In genomic region chr3:85442261-85442660, GRCm38 (mm10) we compare ENCODE assay signal across 24 mouse cellular contexts.
"Had no signal": no experiment of that assay in that cellular context is flagged by ENCODE, and none has a peak within 500 bp of the region (broad histone marks: within the 10 kb centered on the region; RNA-seq: fewer than 3 reads in every experiment).

No protein-coding gene starts in this region.

- H3K27me3 ChIP-seq: heart, embryonic 12.5 days; hindbrain, embryonic 13.5 days; hindbrain, embryonic 15.5 days; kidney, embryonic 15.5 days; limb, embryonic 13.5 days; limb, embryonic 15.5 days; liver, embryonic 12.5 days had no signal

- H3K4me1 ChIP-seq: hindbrain, embryonic 13.5 days; hindbrain, embryonic 15.5 days; kidney, embryonic 15.5 days; limb, embryonic 13.5 days; limb, embryonic 15.5 days; liver, embryonic 12.5 days had no signal

- H3K4me3 ChIP-seq: heart, embryonic 10.5 days; heart, embryonic 12.5 days; hindbrain, embryonic 13.5 days; hindbrain, embryonic 15.5 days; kidney, embryonic 15.5 days; limb, embryonic 13.5 days; limb, embryonic 15.5 days; liver, embryonic 12.5 days had no signal

- H3K9ac ChIP-seq: heart, embryonic 12.5 days; hindbrain, embryonic 13.5 days; hindbrain, embryonic 15.5 days; kidney, embryonic 15.5 days; limb, embryonic 13.5 days; limb, embryonic 15.5 days; liver, embryonic 12.5 days; liver, embryonic 14.5 days had no signal

- H3K27ac ChIP-seq: heart, embryonic 10.5 days; hindbrain, embryonic 13.5 days; hindbrain, embryonic 15.5 days; hindbrain, postnatal 0 days; kidney, embryonic 15.5 days; kidney, postnatal 0 days; limb, embryonic 13.5 days; limb, embryonic 15.5 days; liver, embryonic 12.5 days; liver, embryonic 14.5 days had no signal

- DNase-seq: gastrocnemius, postnatal 25 days; heart, adult 18-20 months; heart, postnatal 10 days; heart, postnatal 4 days; kidney, adult 11 months; kidney, adult 2 months; kidney, adult 9 months; kidney, postnatal 14 days; kidney, postnatal 36 days; layer of hippocampus, adult 9-11 months; layer of hippocampus, postnatal 36 days; left cerebral cortex, postnatal 4 days had no signal

- H3K4me2 ChIP-seq: heart, embryonic 12.5 days; hindbrain, embryonic 13.5 days; hindbrain, embryonic 15.5 days; kidney, embryonic 15.5 days; limb, embryonic 13.5 days; limb, embryonic 15.5 days; liver, embryonic 12.5 days had no signal

- ATAC-seq: hindbrain, postnatal 0 days; intestine, embryonic 16.5 days; liver, embryonic 12.5 days had no signal

- H3K36me3 ChIP-seq: heart, embryonic 10.5 days; heart, embryonic 12.5 days; hindbrain, embryonic 13.5 days; hindbrain, embryonic 15.5 days; kidney, embryonic 15.5 days; limb, embryonic 13.5 days; limb, embryonic 15.5 days; liver, embryonic 12.5 days had no signal

- H3K9me3 ChIP-seq: heart, embryonic 10.5 days; heart, embryonic 12.5 days; hindbrain, embryonic 13.5 days; hindbrain, embryonic 15.5 days; kidney, embryonic 15.5 days; limb, embryonic 13.5 days; limb, embryonic 15.5 days; liver, embryonic 12.5 days had no signal
